Mouse (Mus musculus): ENCODE measurements at regions not wholly inside any gene's neighbourhood (a gene's known extent, or its start where the extent isn't known, plus 50 kb on each side); places are given as distances from the start of the nearest gene placed in this dataset.

DNA sequence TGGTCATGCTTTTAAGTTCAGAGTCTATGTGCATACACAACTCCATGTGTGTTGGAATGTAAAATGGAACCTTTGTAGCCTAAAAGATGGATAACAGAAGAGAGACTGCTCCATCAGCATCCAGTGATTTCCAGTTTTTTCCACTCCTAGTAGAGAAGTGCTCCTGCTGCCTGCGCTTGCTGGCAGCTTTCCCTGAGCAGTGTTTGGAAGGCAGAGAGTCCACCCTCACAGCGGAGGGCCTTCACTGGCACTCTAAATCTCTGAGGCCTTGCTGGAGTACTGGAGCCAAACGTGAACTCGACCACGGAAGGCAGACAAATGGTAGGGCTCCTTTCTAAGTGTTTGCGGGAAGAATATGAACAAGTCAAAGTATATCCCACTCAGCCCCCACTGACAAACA is 108.0 kb upstream of the Ank start:
- TF ChIP-seq POLR2A (IDR thresholded peaks at IDR 0.05; ENCODE audit: extremely low read depth, insufficient read depth, low read length) (no peak), CTCF (IDR thresholded peaks at IDR 0.05; ENCODE audit: low read depth, low read length) (no peak)
